Mouse (Mus musculus) CD4-positive, CD25-positive, alpha-beta regulatory T cell, adult 4 months (primary cell): Measurements from ENCODE around the gene Myo9a. TPM values are rescaled to one million over a fixed set of nuclear protein-coding genes. Genes with fewer than 3 reads are reported as not detected.

Experiments
- ATAC-seq: one replicate; pipeline ENCODE4 v1.8.0; 2017
- polyA plus RNA-seq, 2 experiments: library from polyadenylated mRNA; unstranded; fragments of 100-300 nt; shearing (Covaris generic); gene quantifications; one replicate each; pipeline ENCODE4 v1.2.1; 2017

The Myo9a gene
- polyA plus RNA-seq = 10 to 100 TPM; 42.0 to 61.6 TPM

DNA sequence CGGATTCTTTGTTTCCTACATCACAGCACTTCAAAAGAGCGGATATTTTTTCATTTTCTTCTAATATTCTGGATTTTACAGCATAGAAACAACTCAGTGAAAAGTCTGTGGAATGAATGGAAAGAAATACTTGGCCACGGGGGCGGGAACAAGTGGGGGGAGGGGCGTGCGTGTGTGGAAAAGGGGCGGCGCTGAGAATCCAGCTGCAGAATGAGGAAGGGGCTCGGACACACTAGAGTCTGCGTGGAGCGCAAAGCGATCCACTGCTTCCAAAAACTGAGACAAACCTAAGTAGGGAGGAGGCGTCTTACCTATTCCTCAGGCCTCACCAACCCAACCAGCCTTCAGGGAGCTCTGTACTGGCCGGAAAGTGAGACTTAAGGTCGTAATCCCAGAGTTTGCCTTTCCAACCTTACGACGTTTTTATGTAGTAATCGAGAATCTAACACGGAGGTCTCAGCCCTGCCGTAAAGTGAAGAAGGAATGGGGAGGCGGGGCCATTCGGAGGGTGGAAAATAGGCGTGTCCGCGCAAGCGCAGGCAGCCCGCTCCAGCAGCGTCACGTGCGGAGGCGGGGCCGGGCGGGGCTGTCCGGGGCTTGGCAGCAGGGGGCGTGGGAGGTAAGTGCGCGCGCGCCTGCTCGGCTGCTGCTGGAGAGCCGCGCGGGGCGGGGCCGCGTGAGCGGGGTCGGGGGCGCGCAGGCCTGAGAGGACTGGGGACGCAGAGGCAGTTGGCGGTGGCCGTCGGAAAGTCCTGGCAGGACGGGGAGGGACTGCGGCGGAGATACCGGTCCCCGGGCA, at the start of gene Myo9a, which contains the start of gene Senp8:
Gene Myo9a, plus strand, starts transcription at position 630 of the 799 bp plus-strand sequence.
Gene Senp8, minus strand, starts transcription at position 444 of the 799 bp plus-strand sequence.
- ATAC-seq = peak; percentile 78

DNA sequence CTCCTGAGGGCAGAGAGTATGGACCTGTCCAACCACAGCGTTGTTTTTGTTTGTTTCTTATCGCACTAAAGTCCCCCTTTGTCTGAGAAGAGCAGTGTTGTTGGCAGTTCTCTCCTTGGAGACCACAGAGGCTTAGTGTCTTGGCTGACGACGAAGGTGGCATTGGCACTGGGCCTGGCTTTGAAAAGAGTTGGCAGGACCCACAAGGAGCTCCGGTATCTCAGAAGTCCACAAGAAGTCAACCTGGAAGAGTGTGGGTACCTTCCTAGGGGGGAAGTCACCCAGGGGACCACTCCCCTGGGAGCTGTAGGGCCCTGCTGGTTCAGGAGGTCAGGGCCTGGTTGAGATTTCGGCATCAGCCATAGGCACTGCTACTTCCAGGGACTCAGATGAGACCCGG, 49.6 kb upstream of the Myo9a start:
- no peak for ATAC-seq

DNA sequence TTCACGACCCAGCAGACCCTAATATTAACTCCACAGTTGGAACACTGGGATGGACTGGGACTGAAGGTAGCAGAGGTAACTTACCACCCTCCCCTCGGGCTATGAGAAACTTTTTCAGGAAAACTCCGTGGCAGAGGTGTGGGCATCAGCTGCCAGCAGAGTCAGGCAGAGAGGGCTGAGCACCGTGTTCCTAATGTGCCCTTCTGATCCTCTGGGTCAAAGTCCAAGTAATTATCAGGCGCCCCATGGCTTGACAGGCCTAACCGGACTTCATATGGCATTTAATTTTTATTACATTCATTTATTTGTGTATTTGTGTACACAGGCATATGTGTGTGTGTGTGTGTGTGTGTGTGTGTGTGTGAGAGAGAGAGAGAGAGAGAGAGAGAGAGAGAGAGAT, 47.6 kb upstream of the Myo9a start:
- ATAC-seq = no peak

DNA sequence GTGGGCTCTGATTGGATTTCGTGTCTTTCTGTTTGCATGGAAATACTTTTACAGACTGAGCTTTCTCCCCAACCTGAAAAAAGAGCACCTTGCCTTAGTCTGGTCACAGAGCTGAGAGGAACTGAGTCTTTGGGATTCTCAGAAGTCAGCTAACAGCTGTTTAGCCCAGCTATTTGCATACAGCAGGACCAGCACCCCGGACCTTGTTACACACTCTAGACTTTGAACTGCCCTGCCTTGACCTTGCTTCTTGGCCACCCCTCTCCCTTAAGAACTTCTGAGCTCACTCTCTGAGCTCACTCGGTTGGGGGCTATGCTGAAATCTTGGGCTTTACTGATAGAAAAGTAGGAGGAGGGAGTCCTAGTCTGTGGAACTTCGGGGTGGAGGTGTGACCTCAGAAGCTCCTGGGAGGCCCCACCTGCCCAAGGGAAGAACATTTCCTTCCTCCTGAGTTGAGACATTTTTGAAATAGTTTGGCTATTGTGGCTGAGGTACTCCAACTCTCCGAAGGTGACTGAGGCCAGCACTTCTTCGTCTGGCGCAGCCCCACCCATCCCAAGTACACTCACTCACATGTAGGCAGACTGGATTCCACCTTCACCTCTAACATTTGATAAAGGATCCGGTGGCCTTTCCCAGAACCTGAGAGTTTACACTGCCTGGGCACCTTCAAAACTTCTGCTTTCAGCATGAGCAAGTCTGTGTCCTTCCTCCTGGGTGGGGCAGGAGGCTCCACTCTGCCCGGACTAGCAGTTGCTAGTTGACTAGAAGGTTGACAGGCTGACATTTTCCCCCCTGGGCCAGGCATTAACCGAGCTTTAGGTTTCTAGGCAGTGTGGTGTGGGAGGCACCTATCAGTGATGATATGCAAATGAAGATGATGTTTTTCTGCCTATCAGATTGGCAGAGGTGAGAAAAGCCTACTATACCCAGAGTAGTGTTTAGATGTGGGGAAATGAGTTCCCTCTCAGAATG, 43.6 kb upstream of the Myo9a start:
- ATAC-seq = no peak

DNA sequence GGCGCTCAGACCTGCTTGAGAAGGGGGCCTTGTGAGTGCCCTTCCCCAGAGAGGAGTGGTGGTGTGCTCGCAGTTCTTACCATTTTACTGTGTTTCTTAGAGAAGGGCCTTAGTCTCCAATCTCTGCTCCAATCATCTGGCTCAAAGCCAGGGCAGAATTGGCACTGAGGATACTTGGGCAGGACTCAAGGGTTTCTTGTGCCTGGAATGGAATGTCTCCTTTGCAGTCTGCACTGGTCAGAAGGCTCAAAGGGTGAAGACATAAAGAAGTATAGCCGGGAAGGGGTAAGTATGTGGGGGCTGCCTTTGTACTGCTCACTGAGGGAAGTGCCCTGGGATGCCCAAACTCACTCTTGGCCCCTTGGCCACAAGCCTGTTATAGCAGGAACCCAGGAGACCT, 41.5 kb upstream of the Myo9a start:
- no peak for ATAC-seq

DNA sequence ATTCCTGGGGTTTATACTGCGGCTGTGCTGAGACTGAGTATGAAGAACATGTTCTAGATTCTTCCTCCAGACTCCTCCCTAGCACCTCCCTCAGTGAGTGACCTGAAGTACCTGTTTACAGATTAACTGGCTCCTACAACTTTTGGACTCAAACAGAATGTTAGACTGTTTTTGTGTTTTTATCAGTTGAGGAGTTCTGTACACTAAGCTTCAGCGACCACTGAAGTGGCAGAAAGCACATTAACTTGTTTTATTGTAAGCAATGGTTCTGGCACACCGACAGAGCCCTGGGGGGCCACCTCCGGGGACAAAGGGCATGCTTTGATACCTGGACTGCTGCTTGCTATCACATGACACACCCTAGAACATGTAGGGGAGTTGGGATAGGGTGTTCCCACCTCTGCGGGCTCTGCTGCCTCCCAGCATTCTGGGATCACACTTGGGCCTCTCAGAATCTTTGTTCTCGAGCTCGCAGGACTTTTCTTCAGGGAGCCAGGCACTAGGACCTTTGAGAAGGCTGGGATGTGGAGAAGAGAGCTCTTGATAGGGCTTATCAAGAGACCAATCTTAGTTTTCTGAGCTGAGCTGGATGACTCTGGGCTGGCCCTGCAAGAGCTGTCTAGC, 34.3 kb upstream of the Myo9a start:
- ATAC-seq = no peak

DNA sequence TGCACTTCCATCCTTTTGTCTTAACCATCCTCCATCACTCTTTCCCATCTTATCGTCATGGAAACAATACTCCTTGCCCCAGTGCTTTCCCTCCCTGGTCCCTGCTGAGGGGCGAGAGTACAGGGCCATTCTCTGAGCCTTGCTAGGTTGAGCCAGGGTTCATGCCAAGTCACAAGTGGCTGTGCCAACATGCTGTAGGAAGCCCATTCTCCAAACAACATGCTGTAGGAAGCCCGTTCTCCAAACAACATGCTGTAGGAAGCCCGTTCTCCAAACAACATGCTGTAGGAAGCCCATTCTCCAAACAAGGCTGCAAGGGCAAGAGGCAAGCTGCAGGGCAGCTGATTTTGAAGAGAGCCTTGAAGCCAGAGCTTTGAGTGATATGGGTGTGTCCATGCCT, 32.5 kb upstream of the Myo9a start:
- no peak for ATAC-seq

DNA sequence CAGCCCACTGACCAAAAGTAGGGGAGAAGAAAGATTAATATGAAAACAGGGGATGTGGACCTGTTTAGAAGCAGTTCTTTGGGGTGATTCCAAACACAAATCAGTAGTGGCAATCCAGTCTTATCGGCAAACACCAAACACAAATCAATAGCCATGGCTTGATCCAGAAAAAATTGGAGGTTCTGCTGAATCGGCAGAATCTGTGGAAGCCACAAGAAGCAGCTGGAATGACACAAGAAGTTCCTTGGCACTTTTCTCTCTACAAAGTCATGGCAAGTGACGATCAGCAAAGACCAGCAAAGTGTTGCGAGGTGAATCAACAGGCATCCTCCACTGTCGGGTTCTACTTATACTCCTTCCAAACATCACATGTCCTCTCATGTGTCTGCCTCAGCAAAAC, 29.6 kb upstream of the Myo9a start:
- ATAC-seq = no peak

DNA sequence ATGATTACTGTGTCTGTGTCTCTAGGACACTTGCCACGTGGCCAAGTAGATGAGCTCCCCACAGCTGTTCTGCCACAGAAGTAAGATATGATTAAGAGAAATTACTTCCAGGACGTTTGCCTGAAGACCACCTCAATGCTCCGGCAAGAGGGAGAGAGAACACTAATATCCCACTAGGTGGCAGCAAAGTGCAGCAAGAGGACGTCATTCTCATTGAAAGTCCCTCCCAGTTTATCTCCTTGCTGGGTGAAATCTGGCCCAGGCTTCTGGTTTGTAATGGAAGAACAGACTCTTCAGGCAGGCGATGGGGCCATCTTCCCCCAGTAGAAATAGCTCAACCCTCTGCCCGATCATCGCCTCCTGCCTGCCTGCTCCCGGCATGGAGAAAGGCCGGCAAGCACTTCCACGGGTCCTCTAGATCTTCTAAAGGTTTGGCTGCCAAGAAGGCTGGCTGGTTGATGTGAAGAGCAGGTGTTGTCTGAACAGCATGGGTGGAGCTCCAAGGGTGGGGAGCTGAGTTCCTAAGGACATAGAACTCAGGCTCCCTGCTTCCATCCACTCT, 27.5 kb upstream of the Myo9a start:
- ATAC-seq = peak; percentile 63

DNA sequence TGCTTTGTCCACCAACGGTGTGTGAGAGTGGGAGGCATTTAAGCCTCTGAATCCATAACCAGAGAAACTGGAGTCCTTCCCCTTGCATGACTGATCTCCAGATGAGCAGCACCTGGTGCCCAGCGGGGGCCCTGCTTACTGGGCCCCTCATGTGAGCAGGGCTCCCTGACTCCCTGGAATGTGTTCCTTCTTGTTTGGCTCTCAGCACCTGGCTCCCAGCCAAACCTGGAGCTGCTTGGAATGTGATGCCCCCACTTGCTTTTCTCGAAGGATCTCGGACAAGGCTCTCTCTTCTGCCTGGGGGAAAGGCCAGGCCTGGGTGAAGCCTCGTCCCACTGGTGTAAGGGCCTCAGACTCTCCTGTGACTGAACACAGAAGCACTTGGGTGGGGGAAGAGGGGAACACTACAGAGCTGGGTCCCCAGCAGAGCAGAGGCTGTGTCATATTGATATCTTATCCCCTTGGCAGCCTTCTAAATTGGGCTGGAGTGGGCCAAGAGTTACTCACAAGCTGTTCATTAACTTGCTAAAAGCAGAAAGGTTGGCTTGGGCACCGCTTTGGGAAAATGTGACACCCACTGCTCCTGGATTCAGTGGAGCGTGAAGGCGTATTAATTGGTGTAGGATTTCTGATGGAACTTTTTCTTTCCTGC, 26.8 kb upstream of the Myo9a start:
- no peak for ATAC-seq

DNA sequence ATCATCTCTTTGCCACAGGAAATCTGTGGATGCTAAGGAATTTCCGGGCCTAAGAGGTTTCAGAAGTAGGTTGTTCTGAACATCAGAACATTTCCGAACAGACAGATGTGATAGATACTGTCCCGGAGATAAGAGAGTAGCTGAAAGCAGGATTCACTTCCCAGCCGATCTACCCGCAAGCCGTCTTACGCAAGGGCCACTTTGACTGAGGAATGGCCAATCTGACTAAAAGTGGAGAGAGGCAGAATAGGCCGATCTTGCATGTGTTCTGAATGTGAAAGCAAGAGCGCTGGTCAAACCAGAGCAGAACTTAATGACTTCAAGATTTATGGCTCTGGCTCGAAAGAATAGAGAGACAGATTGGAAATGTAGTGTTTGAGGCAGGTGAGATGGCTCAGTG, 25.2 kb upstream of the Myo9a start:
- no peak for ATAC-seq

DNA sequence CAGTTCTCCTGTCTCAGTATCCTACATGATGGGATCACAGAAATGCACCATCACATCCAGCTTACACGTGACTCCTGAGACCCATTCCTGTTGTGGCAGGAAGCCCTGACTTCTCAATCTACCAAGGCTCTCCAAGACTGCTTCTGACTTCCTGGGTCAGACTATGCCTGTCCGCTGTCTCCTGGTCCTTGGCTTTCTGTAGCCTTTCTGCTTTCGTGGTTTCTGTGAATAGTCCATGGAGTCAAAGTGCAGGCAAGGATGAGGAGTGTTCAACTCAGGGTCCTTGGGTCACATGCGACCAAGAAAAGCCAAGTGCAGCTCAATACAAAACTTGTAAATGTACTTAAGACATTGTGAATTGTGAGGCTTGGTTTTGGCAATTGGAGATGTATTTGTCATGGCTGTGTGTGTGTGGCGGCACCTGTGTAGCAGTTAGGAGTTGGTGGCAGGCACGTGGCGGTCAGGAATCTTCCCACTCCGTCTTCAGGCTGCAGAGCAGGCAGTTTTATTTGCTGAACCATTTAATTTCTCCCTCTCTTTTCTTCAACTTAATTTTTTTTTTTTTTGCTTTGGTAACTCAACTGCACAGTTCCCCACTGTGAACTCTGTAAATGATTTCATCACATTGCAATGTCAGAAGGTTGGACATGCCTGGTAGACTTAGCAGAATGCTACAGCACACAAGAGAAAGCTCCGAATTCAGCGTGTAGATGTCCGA, 23.0 kb upstream of the Myo9a start:
- no peak for ATAC-seq

DNA sequence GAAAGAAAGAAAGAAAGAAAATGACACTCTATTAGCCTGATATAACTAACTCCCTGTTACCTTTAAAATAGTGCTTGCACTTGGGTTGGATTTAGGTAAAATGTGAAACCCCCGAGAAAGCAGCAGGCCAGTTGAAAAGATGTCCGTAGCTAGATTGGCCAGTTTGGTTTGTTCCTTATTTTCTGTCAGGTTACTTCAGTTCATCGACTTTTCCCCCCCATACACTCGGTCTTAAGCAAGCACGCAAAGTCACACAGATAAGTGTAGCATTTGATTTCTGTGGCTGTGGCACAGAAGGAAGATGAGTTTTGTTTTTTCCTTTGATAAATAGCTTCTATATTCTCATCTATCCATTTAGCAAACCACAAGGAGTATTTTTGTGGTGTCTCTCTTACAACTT, 19.6 kb upstream of the Myo9a start:
- ATAC-seq = no peak

DNA sequence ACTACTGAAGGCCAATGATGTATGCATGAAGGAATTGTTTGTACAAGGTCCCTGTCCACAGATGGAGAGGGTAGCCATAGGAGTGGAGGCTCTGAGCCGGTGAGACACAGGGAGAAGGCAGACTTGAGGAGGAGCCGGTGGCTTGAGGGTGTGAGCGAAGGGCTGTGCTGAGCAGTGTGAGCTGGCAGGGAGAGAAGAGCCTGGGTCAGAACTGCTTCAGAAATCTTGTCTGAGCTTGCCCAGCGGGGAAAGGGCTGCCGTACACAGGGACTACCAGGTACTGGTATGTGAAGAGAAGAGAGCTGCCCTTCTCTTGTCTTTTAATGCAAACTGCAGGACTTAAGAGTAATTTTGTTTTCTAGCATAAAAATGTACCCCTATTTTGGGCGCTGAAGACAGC, 17.6 kb upstream of the Myo9a start:
- ATAC-seq = no peak

DNA sequence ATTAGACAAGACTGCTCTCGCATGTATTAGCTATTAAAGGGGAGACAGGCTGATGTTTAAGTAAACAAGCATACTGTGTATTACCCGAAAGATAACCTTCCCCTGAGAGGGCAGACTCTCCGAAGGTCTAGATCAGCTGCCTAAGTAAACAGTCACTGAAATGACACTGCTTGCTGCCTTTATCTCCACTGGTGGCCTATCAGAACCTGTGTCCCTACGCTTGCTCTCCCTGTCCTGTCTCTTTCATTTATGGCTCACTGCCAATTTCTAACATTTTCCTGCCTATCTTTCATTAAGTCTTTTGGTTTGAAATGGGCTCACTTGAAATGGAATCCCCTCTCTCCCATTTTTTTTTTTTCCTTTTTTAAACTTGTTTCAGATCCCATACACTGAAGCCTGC, 15.3 kb upstream of the Myo9a start:
- no peak for ATAC-seq

DNA sequence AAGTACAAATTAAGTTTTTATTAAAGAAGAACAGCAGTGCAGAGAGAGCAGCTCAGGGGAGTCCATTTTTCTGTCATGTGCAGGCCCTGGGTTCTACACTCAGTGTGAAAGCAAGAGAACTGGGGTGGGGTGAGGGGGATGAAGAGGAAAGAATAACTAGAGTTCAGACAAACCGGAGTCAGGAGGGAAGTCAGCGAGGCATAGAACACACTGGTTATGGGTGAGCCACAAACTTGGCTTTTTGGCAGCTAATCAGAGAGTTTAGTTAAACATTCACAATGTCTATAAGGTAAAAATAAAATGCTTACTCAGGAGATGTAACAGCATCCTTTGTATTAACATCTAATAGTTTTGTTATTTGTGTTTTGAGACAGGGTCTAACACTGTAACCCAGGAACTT, 10.1 kb upstream of the Myo9a start:
- ATAC-seq = no peak

DNA sequence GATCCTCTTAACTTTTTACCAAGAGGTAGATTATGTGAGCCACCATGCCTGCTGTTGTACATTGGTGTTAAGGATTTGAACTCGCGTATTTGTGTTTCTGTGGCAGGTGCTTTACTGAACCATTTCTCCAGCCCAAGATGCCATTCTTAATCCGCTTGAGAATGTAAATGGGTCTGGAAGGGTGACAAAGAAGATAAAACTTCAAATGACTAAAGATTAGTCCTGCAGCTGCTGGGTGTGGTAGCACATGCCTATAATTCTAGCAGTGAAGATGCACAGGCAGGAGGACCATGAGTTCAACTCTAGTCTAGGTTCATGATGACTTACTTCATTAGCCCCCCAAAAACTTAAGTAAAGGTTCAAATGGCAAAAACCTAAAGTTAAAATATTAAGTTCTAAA, 6.8 kb upstream of the Myo9a start:
- no peak for ATAC-seq

DNA sequence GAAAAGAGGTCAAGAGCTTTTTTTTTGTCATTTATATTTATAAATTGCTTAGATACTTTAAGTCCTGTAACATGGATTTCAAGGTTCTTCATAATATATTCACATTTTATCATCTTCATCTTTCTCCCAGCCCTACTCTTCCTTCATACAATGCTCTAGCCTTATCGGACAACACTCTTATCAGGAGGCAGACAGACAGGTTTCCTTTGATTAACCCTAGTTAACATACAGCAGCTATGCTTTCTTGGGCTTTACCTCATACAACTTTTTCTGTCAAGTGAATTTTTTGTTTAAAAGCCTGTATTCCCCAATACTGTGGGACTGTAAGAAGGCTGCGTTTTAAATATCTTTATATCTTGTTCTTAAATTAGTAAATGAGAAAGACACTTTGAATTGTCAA, 2.3 kb upstream of the Myo9a start:
- no peak for ATAC-seq

DNA sequence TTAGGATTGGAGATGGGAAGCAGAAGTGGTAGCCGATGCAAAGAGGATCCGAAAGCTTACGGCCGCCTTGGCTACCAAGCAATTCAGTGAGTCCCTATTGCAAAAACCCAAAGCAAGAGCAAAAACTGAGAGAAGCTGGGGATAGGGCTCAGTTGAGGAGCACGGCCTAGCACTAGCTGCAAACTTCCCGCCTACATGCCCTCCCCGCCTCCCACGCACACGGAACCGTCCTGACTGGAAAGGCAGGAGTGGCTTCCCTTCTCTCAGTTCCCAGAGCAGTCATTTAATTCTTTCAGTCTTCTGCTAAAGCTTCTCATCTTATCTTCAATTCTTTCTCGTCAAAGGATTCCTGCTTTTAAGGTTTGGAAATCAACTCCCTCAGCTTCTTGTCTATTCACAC, 1.7 kb upstream of the Myo9a start:
- ATAC-seq = no peak

DNA sequence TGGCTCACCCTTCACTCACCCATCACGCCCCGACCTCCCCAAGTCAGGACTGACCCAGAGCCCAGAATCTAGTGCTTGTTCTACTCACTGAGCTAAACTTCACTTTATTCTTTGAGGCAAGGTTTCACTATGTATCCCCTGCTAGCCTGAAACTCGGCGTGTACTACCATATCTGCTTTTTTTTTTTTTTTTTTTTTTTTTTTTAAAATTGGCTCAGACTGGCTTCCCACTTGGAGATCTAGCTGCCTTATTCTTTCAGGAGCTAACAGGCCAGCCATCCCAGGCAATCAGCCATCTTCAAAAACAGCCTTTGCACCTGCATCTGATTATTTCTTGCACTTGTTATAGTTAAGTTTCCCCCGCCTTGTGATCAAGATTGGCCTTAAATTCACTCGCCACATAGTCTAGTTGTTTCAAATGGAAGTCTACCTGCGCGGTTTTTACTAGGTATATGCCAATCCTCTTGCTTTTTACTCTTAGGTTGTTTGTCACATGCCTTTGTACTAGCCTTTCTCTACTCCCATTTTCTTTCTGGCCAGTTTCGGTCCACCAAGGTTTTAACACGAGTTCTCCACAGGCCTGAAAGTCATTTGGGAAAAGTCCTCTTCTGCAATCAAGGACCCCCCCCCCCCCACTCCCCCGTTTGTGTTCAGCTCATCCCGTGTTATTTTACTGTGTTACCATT, 973 bp upstream of the Myo9a start:
- no peak for ATAC-seq

DNA sequence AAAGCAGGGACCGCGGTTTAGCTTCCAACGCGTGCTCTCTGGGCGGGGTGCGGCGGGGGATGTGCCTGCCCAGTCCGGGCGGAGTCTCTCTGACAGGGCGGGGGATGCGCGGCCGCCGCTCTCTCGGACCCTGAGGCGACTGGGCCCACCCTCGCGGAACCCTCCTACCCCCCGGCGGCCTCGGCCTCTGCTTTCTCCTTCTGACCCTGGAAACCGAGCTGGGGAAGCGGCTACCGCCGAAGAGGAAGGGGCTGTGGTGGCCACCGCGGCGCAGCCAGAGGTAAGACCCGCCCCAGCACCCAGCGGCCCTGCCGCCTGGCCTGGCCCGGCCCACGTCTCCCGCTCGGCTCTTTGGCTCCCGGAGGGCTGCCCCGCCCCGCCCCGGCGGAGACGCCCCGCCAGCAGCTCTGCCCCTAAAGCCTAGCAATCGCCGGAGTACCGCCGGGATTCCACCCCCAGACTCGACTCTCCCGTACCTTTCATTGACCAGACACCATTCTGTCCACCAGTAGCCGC, 428 bp downstream of the Myo9a start:
- peak; percentile 71 for ATAC-seq
